Mouse (Mus musculus): ENCODE measurements around the gene Obsl1. TPM values are rescaled to one million over a fixed set of nuclear protein-coding genes. Genes with fewer than 3 reads are reported as not detected.

Obsl1 gene
- polyA plus RNA-seq, 1 experiment from 2014 or later: 95.1 TPM

DNA sequence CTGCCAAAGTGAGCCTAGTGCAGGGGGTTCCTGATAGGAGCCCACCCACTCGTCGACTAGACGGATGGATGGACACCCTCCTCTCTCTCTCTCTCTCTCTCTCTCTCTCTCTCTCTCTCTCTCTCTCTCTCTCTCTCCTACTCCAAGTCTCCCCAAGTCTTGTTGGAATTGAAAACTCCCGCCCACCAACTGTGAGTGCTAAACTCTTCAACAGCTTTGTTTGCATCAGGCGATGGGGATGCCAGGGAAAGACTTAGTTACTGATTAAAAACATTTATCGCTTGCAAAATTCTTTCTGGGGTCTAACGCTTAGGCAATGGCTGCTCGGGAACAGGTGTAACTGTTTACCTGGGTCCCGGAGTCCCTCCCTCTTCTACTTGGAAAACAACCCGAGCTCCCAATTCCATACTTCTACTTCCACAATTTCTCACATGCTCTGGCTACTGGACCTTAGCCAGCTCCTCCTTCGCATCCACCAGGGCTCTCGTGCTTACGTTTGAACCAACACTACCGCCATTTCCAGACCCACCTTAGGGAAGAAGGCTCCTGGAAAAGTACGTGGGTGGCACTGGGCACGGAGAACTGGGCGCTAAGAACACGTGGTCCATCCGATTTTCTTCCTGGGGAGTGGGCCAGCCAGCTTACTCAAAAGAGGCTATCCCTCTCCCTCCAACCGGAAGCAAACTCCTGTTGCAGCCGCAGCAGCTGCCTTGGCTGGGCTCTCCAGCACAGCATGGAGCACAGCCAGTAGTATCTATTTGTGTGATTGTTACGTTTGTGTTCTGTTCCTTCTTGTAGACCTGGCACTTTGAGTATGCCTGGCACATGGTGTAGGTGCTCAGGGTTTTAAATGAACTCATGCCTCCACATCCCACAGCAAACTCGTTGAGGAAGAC lies 47.2 kb downstream of the Obsl1 start:
- peak overlapping the region; percentile 60 for H3K27ac ChIP-seq
- H3K36me3 ChIP-seq: no peaks in the 10 kb centered on the region
- peak overlapping the region; percentile 45 for H3K4me3 ChIP-seq
- peak overlapping the region; percentile 47; the same call in 1 of the 2 replicates for H3K9ac ChIP-seq
- H3K27me3 ChIP-seq: peaks cover 54% of the 10 kb centered on the region
- no peak for ATAC-seq (replicated peaks; ENCODE audit: insufficient number of reproducible peaks, insufficient read depth, low FRiP score, low read depth)
- 12% methylated on average over 23 of the region's 23 CpGs for WGBS
- H3K4me1 ChIP-seq (replicated peaks): peaks cover 35% of the 10 kb centered on the region
- no peaks in the 10 kb centered on the region for H3K9me3 ChIP-seq (replicated peaks)
- H3K4me2 ChIP-seq: peak overlapping the region; percentile 71

DNA sequence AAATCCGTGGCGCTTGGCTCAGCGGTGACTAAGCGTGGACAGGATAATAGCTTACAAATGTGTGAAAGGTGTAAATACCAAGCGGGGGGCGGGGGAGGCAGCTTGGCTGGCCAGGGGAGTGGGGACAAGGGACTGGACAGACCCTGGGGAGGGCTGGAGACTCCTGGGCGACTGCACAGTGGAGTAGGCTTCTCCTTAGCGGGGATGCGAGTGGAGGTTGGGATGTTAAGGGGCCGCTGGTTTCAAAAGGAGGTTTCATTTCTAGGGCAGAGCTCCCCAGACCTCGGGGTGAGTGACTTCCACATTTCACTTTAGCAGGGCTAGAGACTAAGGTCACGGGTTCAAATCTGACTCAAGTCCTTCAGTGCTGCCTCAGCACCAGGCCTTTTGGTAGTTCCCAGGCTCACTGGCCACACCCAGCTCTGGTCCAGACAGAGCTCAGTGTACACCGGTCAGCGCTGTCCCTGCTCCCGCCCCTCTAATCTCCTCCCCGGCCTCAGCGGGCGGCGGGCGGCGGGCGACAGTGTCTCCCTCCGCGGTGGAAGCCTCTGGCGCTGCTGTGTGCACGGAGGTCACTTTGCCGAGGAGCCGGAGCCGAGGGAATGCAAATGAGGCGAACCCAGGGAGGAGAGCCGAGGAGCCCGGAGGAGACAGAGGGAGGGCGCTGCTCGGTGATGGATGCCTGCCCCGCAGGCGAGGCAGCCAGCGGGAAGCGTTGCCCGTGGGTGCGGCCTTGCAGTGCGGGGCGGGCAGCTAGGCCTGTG lies 48.0 kb downstream of the Obsl1 start:
- H3K27me3 ChIP-seq: peaks cover 53% of the 10 kb centered on the region
- peak overlapping the region; percentile 47 for H3K9ac ChIP-seq
- H3K27ac ChIP-seq: peak overlapping the region; percentile 60
- peak overlapping the region; percentile 71 for H3K4me2 ChIP-seq
- H3K4me3 ChIP-seq: peak overlapping the region; percentile 45
- peak; percentile 74 for ATAC-seq (replicated peaks; ENCODE audit: insufficient number of reproducible peaks, insufficient read depth, low FRiP score, low read depth)
- H3K36me3 ChIP-seq: no peaks in the 10 kb centered on the region
- WGBS: 2% methylated on average over 42 of the region's 42 CpGs
- H3K4me1 ChIP-seq (replicated peaks): peaks cover 28% of the 10 kb centered on the region
- H3K9me3 ChIP-seq (replicated peaks): no peaks in the 10 kb centered on the region

DNA sequence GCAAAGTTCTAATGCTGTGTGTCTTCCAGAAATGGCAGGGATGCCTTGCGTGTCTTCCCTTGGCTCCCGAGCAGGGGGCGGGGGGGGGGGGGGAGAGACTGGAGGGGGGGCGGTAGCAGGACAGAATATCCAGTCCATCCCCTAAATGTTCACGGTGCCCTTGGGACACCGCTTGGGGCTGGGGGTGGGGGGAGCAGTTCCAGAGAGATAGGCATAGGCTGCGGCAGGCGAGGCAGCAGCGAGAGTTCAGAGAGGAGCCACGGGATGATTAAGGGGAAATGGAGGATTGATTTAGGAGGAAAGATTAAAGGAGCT lies 48.6 kb downstream of the Obsl1 start:
- Histone ChIP-seq H3K9me3 (replicated peaks) (no peaks in the 10 kb centered on the region), H3K4me3 (no peak overlapping the region), H3K36me3 (no peaks in the 10 kb centered on the region), H3K27me3 (peaks cover 58% of the 10 kb centered on the region), H3K27ac (peak overlapping the region; percentile 60; the same call in 1 of the 2 replicates), H3K4me2 (peak overlapping the region; percentile 71), H3K4me1 (replicated peaks) (peaks cover 26% of the 10 kb centered on the region), H3K9ac (no peak overlapping the region)
- ATAC-seq (replicated peaks; ENCODE audit: insufficient number of reproducible peaks, insufficient read depth, low FRiP score, low read depth): no peak
- WGBS: 4% methylated on average over 8 of the region's 10 CpGs

DNA sequence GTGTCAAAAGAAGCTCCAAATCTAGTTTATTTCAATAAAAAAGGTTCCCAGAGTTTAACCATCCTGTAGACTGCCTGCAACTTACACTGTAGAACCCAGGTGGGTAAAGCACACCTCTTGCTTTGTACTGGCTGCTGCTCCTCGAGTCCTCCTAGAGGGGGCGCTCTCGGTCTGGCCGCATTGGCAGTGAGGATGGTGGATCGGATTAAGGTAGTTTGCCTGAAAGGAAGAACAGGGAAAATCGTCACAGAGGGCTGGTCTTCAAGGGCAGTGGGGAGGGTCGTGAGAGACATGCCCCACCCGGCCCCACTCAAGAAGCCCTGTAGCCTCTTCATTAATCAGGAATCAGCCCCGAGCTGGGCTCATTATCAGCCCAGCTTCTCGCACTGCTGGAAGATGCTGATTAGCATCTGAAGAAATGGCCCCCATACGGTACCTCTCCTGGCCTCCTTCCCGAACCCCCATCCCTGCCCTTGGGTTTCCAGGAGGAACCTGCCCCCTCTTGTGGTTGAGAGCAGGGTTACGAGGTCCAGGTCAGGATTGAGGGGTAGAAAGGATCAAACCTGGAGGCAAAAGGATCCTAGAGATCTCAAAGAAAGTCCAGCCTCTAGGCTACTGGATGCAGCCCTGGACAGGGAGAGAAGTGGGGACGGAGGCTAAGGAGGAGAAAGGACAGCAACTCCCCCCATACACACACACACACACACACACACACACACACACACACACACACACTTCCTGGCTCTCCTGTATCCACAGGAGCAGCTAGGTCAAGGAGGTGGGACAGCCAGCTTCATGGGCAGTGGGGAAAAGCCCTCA lies 49.3 kb downstream of the Obsl1 start:
- no peaks in the 10 kb centered on the region for H3K9me3 ChIP-seq (replicated peaks)
- no peak for ATAC-seq (replicated peaks; ENCODE audit: insufficient number of reproducible peaks, insufficient read depth, low FRiP score, low read depth)
- H3K4me3 ChIP-seq: no peak overlapping the region
- peaks cover 26% of the 10 kb centered on the region for H3K4me1 ChIP-seq (replicated peaks)
- WGBS: 15% methylated on average over 13 of the region's 14 CpGs
- H3K4me2 ChIP-seq: no peak overlapping the region
- H3K9ac ChIP-seq: no peak overlapping the region
- no peak overlapping the region for H3K27ac ChIP-seq
- no peaks in the 10 kb centered on the region for H3K36me3 ChIP-seq
- peaks cover 65% of the 10 kb centered on the region for H3K27me3 ChIP-seq

DNA sequence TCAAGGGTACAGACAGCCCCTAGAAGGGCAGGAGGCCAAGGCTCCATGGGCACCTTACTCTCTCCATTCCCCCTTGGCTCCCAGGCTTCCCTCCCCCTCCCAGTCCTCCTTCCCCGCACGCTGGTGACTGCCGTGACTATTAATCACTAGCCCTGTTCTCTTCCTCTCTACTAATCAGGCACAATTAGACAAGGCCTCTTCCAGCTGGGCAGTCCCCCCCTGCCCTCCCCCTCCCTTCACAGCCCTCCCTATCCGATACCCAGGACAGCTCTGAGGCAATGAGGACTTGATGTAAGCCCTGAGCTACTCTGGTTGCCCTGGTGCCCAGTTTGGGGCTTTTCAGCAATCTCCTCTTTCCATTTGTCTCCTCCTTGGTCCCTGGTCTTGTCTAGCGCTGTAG lies 50.3 kb downstream of the Obsl1 start:
- H3K4me2 ChIP-seq: no peak overlapping the region
- ATAC-seq (replicated peaks; ENCODE audit: insufficient number of reproducible peaks, insufficient read depth, low FRiP score, low read depth): no peak
- no peak overlapping the region for H3K9ac ChIP-seq
- H3K36me3 ChIP-seq: no peaks in the 10 kb centered on the region
- WGBS: 46% methylated on average over 5 of the region's 5 CpGs
- no peak overlapping the region for H3K4me3 ChIP-seq
- H3K4me1 ChIP-seq (replicated peaks): peaks cover 28% of the 10 kb centered on the region
- H3K9me3 ChIP-seq (replicated peaks): no peaks in the 10 kb centered on the region
- peaks cover 75% of the 10 kb centered on the region for H3K27me3 ChIP-seq
- no peak overlapping the region for H3K27ac ChIP-seq

DNA sequence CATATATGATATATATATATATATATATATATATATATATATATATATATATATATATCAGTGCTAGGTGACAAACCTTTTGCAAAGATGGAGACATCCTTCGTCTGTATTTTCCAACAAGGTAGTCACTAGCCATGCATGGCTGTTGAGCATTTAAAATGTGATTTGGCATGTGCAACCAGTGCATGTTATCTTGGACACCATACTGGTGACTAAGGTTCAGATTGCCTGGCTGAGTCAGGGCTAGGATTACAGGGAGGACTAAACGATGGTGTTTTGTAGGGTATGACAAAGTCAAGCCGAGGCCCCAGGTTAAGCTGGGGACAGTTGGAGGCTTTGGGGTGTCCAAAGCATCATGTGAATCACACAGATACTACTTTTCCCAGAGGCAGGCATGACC lies 50.8 kb downstream of the Obsl1 start:
- no peaks in the 10 kb centered on the region for H3K9me3 ChIP-seq (replicated peaks)
- no peak overlapping the region for H3K4me2 ChIP-seq
- H3K4me3 ChIP-seq: no peak overlapping the region
- ATAC-seq (replicated peaks; ENCODE audit: insufficient number of reproducible peaks, insufficient read depth, low FRiP score, low read depth): no peak
- H3K27me3 ChIP-seq: peaks cover 81% of the 10 kb centered on the region
- peaks cover 34% of the 10 kb centered on the region for H3K4me1 ChIP-seq (replicated peaks)
- no peaks in the 10 kb centered on the region for H3K36me3 ChIP-seq
- 68% methylated on average over 3 of the region's 3 CpGs for WGBS
- no peak overlapping the region for H3K9ac ChIP-seq
- H3K27ac ChIP-seq: no peak overlapping the region

DNA sequence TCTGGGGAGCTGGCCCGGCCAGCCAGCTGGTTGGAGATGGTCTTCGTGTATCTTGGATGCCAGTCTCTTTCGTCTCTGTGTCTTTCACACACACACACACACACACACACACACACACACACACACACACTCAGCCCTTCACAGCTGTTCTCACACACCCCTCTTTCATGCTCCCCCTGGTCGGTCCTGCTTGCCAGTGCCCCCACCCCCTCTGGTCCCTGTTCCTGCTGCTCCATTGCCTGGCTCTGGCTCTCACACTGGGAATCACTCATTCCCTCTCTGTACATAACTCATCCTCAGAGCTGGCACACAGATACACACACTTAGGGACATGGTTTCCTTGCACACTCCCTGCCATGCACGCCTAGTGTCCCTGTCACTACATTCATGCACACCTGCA lies 54.4 kb downstream of the Obsl1 start:
- no peak overlapping the region for H3K4me3 ChIP-seq
- WGBS: 52% methylated on average over 5 of the region's 5 CpGs
- no peak for ATAC-seq (replicated peaks; ENCODE audit: insufficient number of reproducible peaks, insufficient read depth, low FRiP score, low read depth)
- no peaks in the 10 kb centered on the region for H3K36me3 ChIP-seq
- H3K4me1 ChIP-seq (replicated peaks): peaks cover 43% of the 10 kb centered on the region
- H3K9ac ChIP-seq: no peak overlapping the region
- no peak overlapping the region for H3K4me2 ChIP-seq
- H3K27me3 ChIP-seq: peaks cover 94% of the 10 kb centered on the region
- no peaks in the 10 kb centered on the region for H3K9me3 ChIP-seq (replicated peaks)
- H3K27ac ChIP-seq: no peak overlapping the region

DNA sequence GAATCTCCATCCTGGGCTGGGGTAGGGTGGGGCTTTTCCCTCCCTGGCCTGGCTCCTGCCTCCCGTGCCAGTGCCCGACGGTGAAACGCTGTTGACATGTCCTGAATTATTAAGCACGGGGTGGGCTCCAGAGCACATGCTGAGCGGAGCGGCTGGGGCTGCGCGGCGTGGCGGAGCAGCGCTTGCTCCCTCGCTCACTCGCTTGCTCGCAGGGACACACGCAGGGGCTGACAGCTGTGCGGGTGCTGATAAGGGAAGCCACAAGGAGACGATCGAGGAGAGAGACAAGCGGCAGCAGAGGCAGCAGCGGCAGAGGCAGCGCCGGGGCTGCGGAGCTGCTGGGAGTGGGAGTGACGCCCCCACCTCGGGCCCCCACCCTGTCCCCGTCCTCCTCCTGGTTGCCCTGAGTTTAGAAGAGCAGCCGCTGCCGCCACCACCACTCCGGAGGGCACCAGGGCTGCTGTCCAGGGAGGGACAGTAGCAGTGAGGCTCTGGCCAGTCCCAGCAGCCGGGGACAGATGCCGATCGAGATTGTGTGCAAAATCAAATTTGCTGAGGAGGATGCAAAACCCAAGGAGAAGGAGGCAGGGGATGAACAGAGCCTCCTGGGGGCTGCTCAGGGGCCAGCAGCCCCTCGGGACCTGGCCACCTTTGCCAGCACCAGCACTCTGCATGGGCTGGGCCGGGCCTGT lies 55.8 kb downstream of the Obsl1 start, which contains the start of gene Asic4:
Gene Asic4 (plus strand): TSS at position 123 of the 692 bp plus-strand sequence.
- Histone ChIP-seq H3K4me3 (peak within 1 kb of the TSS; percentile 37), H3K36me3 (no peaks in the 10 kb centered on the region), H3K27ac (no peak within 1 kb of the TSS), H3K9me3 (replicated peaks) (no peaks in the 10 kb centered on the region), H3K4me2 (peak within 1 kb of the TSS; percentile 62), H3K4me1 (replicated peaks) (peaks cover 56% of the 10 kb centered on the region), H3K27me3 (peaks cover 94% of the 10 kb centered on the region), H3K9ac (peak within 1 kb of the TSS; percentile 25; the same call in 1 of the 2 replicates)
- ATAC-seq (replicated peaks; ENCODE audit: insufficient number of reproducible peaks, insufficient read depth, low FRiP score, low read depth): 0 out of 2 replicates have a peak, but pooled peaks have one; percentile 2
- WGBS: 1% methylated on average over 35 of the region's 35 CpGs

DNA sequence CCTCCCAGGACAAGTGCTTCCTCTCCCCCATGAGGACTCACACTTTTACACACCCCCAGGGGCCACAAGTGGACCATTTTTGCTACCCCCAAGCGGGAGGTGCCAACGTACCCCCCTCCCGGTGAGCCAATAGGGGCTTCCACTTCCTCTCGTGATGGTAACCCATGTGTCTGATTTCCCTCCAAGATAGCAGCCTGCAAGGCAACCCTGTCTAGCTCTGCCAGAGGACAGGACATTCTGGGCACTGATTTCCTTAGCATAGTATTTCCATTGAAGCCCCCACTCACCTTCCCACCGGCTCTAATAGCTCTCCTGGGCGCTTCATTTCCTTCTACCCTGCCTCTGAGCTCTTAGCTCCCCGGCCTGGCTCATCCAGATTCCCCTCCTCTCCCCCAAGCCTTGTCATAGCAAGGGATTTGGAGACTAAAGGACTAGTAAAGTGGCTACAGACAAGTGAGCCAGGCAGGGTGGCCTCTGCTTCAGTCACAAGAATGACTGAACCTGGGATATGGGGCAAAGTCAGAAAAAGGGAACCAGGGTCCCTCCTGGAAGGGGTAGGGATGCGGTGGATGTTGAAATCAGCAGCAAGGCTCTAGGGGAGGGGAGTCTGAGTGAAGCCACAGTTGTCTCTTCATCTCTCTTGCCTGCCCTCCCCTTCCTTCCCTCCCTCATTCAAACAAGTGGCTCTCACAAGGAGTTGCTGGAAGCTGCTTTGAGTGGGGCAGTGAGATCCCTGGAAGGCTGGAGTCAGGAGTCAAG lies 56.7 kb downstream of the Obsl1 start:
- no peak overlapping the region for H3K4me3 ChIP-seq
- no peaks in the 10 kb centered on the region for H3K9me3 ChIP-seq (replicated peaks)
- 10% methylated on average over 8 of the region's 8 CpGs for WGBS
- no peak for ATAC-seq (replicated peaks; ENCODE audit: insufficient number of reproducible peaks, insufficient read depth, low FRiP score, low read depth)
- no peaks in the 10 kb centered on the region for H3K36me3 ChIP-seq
- H3K4me1 ChIP-seq (replicated peaks): peaks cover 65% of the 10 kb centered on the region
- H3K27ac ChIP-seq: no peak overlapping the region
- H3K4me2 ChIP-seq: peak overlapping the region; percentile 62
- no peak overlapping the region for H3K9ac ChIP-seq
- peaks cover 92% of the 10 kb centered on the region for H3K27me3 ChIP-seq

DNA sequence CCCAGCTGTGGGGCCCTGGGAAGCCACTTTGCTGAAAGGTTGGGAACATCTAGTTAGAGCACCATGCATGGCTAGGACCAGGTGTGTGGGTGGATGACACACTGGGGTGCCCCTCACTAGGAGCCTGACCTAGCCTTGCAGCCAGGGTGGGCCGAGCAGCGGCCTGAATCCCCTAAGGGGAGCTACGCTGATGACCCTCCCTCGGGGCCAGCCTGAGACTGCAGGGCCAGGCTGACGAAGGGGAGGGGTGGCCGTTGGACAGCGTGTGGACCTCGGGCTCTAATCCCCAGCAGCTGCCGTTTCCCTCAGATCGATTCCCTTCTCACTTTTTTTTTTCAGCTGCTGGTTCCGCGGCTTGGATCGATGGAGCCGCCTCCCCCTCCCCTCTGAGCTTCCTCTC lies 57.3 kb downstream of the Obsl1 start:
- no peak for ATAC-seq (replicated peaks; ENCODE audit: insufficient number of reproducible peaks, insufficient read depth, low FRiP score, low read depth)
- Histone ChIP-seq H3K27ac (no peak overlapping the region), H3K9ac (no peak overlapping the region), H3K4me1 (replicated peaks) (peaks cover 67% of the 10 kb centered on the region), H3K9me3 (replicated peaks) (no peaks in the 10 kb centered on the region), H3K36me3 (no peaks in the 10 kb centered on the region), H3K4me3 (no peak overlapping the region), H3K4me2 (no peak overlapping the region), H3K27me3 (peaks cover 88% of the 10 kb centered on the region)
- 9% methylated on average over 13 of the region's 14 CpGs for WGBS
